Mouse (Mus musculus): ENCODE data around the gene Cxcl14. TPM values are rescaled to one million over a fixed set of nuclear protein-coding genes. Genes with fewer than 3 reads are reported as not detected.
A peak's percentile ranks its signal among the peaks of the same experiment; 100 is the strongest.

Gene Cxcl14
- polyA plus RNA-seq, 1 experiment from 2014 or later: 0.08 TPM

GRCm38 (mm10) chr13:56329165-56329564, 32.8 kb upstream of the Cxcl14 start:
- Histone ChIP-seq H3K9ac (no peak overlapping the region), H3K27ac (replicated peaks) (no peak overlapping the region), H3K4me2 (no peak overlapping the region), H3K4me3 (replicated peaks) (no peak overlapping the region), H3K36me3 (replicated peaks) (no peaks in the 10 kb centered on the region), H3K4me1 (replicated peaks) (no peaks in the 10 kb centered on the region), H3K27me3 (no peaks in the 10 kb centered on the region), H3K9me3 (replicated peaks) (no peaks in the 10 kb centered on the region)
- 60% methylated on average over 6 of the region's 6 CpGs for WGBS (ENCODE audit: insufficient replicate concordance)
- ATAC-seq (ENCODE audit: insufficient read depth): no peak

- no peak for ATAC-seq (ENCODE audit: insufficient read depth)
- no peak overlapping the region for H3K4me3 ChIP-seq (replicated peaks)
- H3K27ac ChIP-seq (replicated peaks): no peak overlapping the region
- no peaks in the 10 kb centered on the region for H3K4me1 ChIP-seq (replicated peaks)
- no peak overlapping the region for H3K9ac ChIP-seq
- H3K9me3 ChIP-seq (replicated peaks): no peaks in the 10 kb centered on the region
- H3K27me3 ChIP-seq: no peaks in the 10 kb centered on the region
- H3K4me2 ChIP-seq: no peak overlapping the region
- WGBS (ENCODE audit: insufficient replicate concordance): 23% methylated on average over 6 of the region's 6 CpGs
- no peaks in the 10 kb centered on the region for H3K36me3 ChIP-seq (replicated peaks)
These were observed 31.4 kb upstream of the Cxcl14 start for GRCm38 (mm10) chr13:56327779-56328178.

GRCm38 (mm10) chr13:56321635-56322034, 25.3 kb upstream of the Cxcl14 start:
- H3K9me3 ChIP-seq (replicated peaks): no peaks in the 10 kb centered on the region
- no peaks in the 10 kb centered on the region for H3K36me3 ChIP-seq (replicated peaks)
- no peaks in the 10 kb centered on the region for H3K27me3 ChIP-seq
- H3K4me3 ChIP-seq (replicated peaks): no peak overlapping the region
- H3K27ac ChIP-seq (replicated peaks): no peak overlapping the region
- no peak overlapping the region for H3K4me2 ChIP-seq
- H3K4me1 ChIP-seq (replicated peaks): no peaks in the 10 kb centered on the region
- no peak overlapping the region for H3K9ac ChIP-seq
- ATAC-seq (ENCODE audit: insufficient read depth): no peak
- WGBS (ENCODE audit: insufficient replicate concordance): 57% methylated on average over 7 of the region's 7 CpGs

GRCm38 (mm10) chr13:56316930-56317329, 20.6 kb upstream of the Cxcl14 start:
- Histone ChIP-seq H3K27me3 (no peaks in the 10 kb centered on the region), H3K9ac (no peak overlapping the region), H3K36me3 (replicated peaks) (no peaks in the 10 kb centered on the region), H3K4me3 (replicated peaks) (no peak overlapping the region), H3K27ac (replicated peaks) (no peak overlapping the region), H3K4me2 (no peak overlapping the region), H3K9me3 (replicated peaks) (no peaks in the 10 kb centered on the region), H3K4me1 (replicated peaks) (no peaks in the 10 kb centered on the region)
- no peak for ATAC-seq (ENCODE audit: insufficient read depth)
- 62% methylated on average over 4 of the region's 4 CpGs for WGBS (ENCODE audit: insufficient replicate concordance)

GRCm38 (mm10) chr13:56315201-56315600, 18.9 kb upstream of the Cxcl14 start:
- Histone ChIP-seq H3K4me1 (replicated peaks) (no peaks in the 10 kb centered on the region), H3K36me3 (replicated peaks) (no peaks in the 10 kb centered on the region), H3K4me3 (replicated peaks) (no peak overlapping the region), H3K9ac (no peak overlapping the region), H3K27me3 (no peaks in the 10 kb centered on the region; the same call in 1 of the 2 replicates), H3K27ac (replicated peaks) (no peak overlapping the region), H3K4me2 (no peak overlapping the region), H3K9me3 (replicated peaks) (no peaks in the 10 kb centered on the region)
- 41% methylated on average over 3 of the region's 3 CpGs for WGBS (ENCODE audit: insufficient replicate concordance)
- no peak for ATAC-seq (ENCODE audit: insufficient read depth)

GRCm38 (mm10) chr13:56305058-56305457, 8.7 kb upstream of the Cxcl14 start:
- H3K4me1 ChIP-seq (replicated peaks): no peaks in the 10 kb centered on the region
- H3K9ac ChIP-seq: no peak overlapping the region
- H3K36me3 ChIP-seq (replicated peaks): no peaks in the 10 kb centered on the region
- no peak for ATAC-seq (ENCODE audit: insufficient read depth)
- H3K27ac ChIP-seq (replicated peaks): no peak overlapping the region
- 64% methylated on average over 12 of the region's 12 CpGs for WGBS (ENCODE audit: insufficient replicate concordance)
- H3K9me3 ChIP-seq (replicated peaks): no peaks in the 10 kb centered on the region
- H3K4me2 ChIP-seq: no peak overlapping the region
- H3K27me3 ChIP-seq: no peaks in the 10 kb centered on the region
- no peak overlapping the region for H3K4me3 ChIP-seq (replicated peaks)

GRCm38 (mm10) chr13:56304453-56304852, 8.1 kb upstream of the Cxcl14 start:
- H3K4me2 ChIP-seq: no peak overlapping the region
- 30% methylated on average over 4 of the region's 4 CpGs for WGBS (ENCODE audit: insufficient replicate concordance)
- no peaks in the 10 kb centered on the region for H3K36me3 ChIP-seq (replicated peaks)
- H3K9ac ChIP-seq: no peak overlapping the region
- no peak for ATAC-seq (ENCODE audit: insufficient read depth)
- no peak overlapping the region for H3K27ac ChIP-seq (replicated peaks)
- no peaks in the 10 kb centered on the region for H3K4me1 ChIP-seq (replicated peaks)
- H3K9me3 ChIP-seq (replicated peaks): no peaks in the 10 kb centered on the region
- no peaks in the 10 kb centered on the region for H3K27me3 ChIP-seq
- no peak overlapping the region for H3K4me3 ChIP-seq (replicated peaks)

GRCm38 (mm10) chr13:56299336-56299735, 3.0 kb upstream of the Cxcl14 start:
- H3K36me3 ChIP-seq (replicated peaks): no peaks in the 10 kb centered on the region
- no peak overlapping the region for H3K4me3 ChIP-seq (replicated peaks)
- H3K4me1 ChIP-seq (replicated peaks): no peaks in the 10 kb centered on the region
- peaks cover 48% of the 10 kb centered on the region for H3K27me3 ChIP-seq
- H3K9ac ChIP-seq: no peak overlapping the region
- H3K27ac ChIP-seq (replicated peaks): no peak overlapping the region
- WGBS (ENCODE audit: insufficient replicate concordance): 76% methylated on average over 11 of the region's 11 CpGs
- H3K9me3 ChIP-seq (replicated peaks): no peaks in the 10 kb centered on the region
- no peak for ATAC-seq (ENCODE audit: insufficient read depth)
- H3K4me2 ChIP-seq: no peak overlapping the region

GRCm38 (mm10) chr13:56296659-56297020, 289 bp upstream of the Cxcl14 start:
- WGBS (ENCODE audit: insufficient replicate concordance): 10% methylated on average over 8 of the region's 8 CpGs
- Histone ChIP-seq H3K36me3 (replicated peaks) (no peaks in the 10 kb centered on the region), H3K27me3 (peaks cover 75% of the 10 kb centered on the region), H3K4me2 (no peak overlapping the region), H3K9me3 (replicated peaks) (no peaks in the 10 kb centered on the region), H3K9ac (no peak overlapping the region), H3K4me3 (replicated peaks) (no peak overlapping the region), H3K4me1 (replicated peaks) (no peaks in the 10 kb centered on the region), H3K27ac (replicated peaks) (no peak overlapping the region)
- no peak for ATAC-seq (ENCODE audit: insufficient read depth)

GRCm38 (mm10) chr13:56295586-56295942, 787 bp downstream of the Cxcl14 start:
- no peak for ATAC-seq (ENCODE audit: insufficient read depth)
- Histone ChIP-seq H3K27me3 (peaks cover 78% of the 10 kb centered on the region), H3K4me3 (replicated peaks) (0 out of 2 replicates have a peak overlapping the region, but pooled peaks have one; percentile 1), H3K36me3 (replicated peaks) (no peaks in the 10 kb centered on the region), H3K9me3 (replicated peaks) (no peaks in the 10 kb centered on the region), H3K4me2 (0 out of 2 replicates have a peak overlapping the region, but pooled peaks have one; percentile 20), H3K4me1 (replicated peaks) (no peaks in the 10 kb centered on the region), H3K27ac (replicated peaks) (no peak overlapping the region), H3K9ac (no peak overlapping the region)
- 5% methylated on average over 13 of the region's 13 CpGs for WGBS (ENCODE audit: insufficient replicate concordance)

- no peak for ATAC-seq (ENCODE audit: insufficient read depth)
- H3K9me3 ChIP-seq (replicated peaks): no peaks in the 10 kb centered on the region
- 5% methylated on average over 10 of the region's 10 CpGs for WGBS (ENCODE audit: insufficient replicate concordance)
- H3K27me3 ChIP-seq: peaks cover 78% of the 10 kb centered on the region
- H3K4me1 ChIP-seq (replicated peaks): no peaks in the 10 kb centered on the region
- H3K36me3 ChIP-seq (replicated peaks): no peaks in the 10 kb centered on the region
- H3K4me2 ChIP-seq: no peak overlapping the region
- H3K27ac ChIP-seq (replicated peaks): no peak overlapping the region
- no peak overlapping the region for H3K9ac ChIP-seq
- H3K4me3 ChIP-seq (replicated peaks): no peak overlapping the region
These were observed 1.4 kb downstream of the Cxcl14 start for GRCm38 (mm10) chr13:56294908-56295307.

- no peak for ATAC-seq (ENCODE audit: insufficient read depth)
- H3K4me2 ChIP-seq: no peak overlapping the region
- peaks cover 36% of the 10 kb centered on the region for H3K27me3 ChIP-seq
- H3K4me3 ChIP-seq (replicated peaks): no peak overlapping the region
- no peak overlapping the region for H3K9ac ChIP-seq
- no peaks in the 10 kb centered on the region for H3K36me3 ChIP-seq (replicated peaks)
- H3K27ac ChIP-seq (replicated peaks): no peak overlapping the region
- no peaks in the 10 kb centered on the region for H3K4me1 ChIP-seq (replicated peaks)
- WGBS (ENCODE audit: insufficient replicate concordance): 57% methylated on average over 6 of the region's 6 CpGs
- no peaks in the 10 kb centered on the region for H3K9me3 ChIP-seq (replicated peaks)
These were observed 6.4 kb downstream of the Cxcl14 start for GRCm38 (mm10) chr13:56289998-56290397.
